In the genomic region with DNA sequence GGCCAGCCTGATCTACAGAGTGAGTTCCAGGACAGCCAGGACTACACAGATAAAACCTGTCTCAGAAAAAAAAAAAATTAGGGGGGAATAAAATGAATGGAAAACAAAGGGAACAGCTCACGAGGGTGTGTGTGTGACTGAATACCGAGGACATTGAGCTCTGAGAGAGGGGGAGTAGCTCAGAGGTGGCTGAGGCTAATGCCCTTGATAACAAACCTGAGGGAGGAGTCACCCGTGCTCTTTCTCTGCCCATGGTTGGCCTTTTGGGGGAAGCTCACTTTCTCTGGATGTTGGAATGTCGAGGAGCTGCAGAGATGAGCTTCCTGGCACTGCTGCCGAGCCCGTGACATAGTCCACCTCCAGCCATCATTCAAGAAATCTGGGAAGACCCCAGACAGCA, we compare ENCODE assay signal across 17 mouse cellular contexts. TPM values are rescaled to one million over a fixed set of nuclear protein-coding genes. Genes with fewer than 3 reads are reported as not detected.
DNase-seq lines count a peak whose midpoint lies in the region; ATAC-seq lines count a peak whose summit lies in the region.
"Had no signal": no experiment of that assay in that cellular context is flagged by ENCODE, and none has a peak within 500 bp of the region (broad histone marks: within the 10 kb centered on the region; RNA-seq: fewer than 3 reads in every experiment).

No protein-coding gene starts in this region.

- peak overlapping the region; percentile 41; the same call in 1 of the 2 replicates for H3K9ac ChIP-seq in heart, embryonic 14.5 days (ENCODE audit: low read length)
- H3K9ac ChIP-seq in neural tube, embryonic 15.5 days (replicated peaks), result no peak overlapping the region
- no peak overlapping the region for H3K9ac ChIP-seq in heart, embryonic 15.5 days
- H3K9ac ChIP-seq: embryonic facial prominence, embryonic 12.5 days; limb, embryonic 15.5 days had no signal

- ATAC-seq in heart, embryonic 14.5 days (ENCODE audit: insufficient number of reproducible peaks, insufficient read depth, low FRiP score, low read depth), result no peak
- no peak for ATAC-seq in neural tube, embryonic 15.5 days (ENCODE audit: low FRiP score)
- ATAC-seq in heart, embryonic 15.5 days (replicated peaks; ENCODE audit: insufficient number of reproducible peaks, insufficient read depth, low FRiP score, low read depth), result no peak
- ATAC-seq: activated CD4-positive, CD25-positive, alpha-beta regulatory T cell, adult 4 months had no signal

- H3K9me3 ChIP-seq in heart, embryonic 14.5 days (ENCODE audit: control insufficient read depth, low read length), result no peaks in the 10 kb centered on the region
- no peaks in the 10 kb centered on the region for H3K9me3 ChIP-seq in neural tube, embryonic 15.5 days (replicated peaks)
- no peaks in the 10 kb centered on the region for H3K9me3 ChIP-seq in heart, embryonic 15.5 days (replicated peaks)
- H3K9me3 ChIP-seq: embryonic facial prominence, embryonic 12.5 days; limb, embryonic 15.5 days had no signal

- DNase-seq in heart, adult 8-10 months (ENCODE audit: low spot score), result no peak
- peak; percentile 8 for DNase-seq in neural tube, embryonic 10.5 days (ENCODE audit: extremely low spot score, low spot score)
- DNase-seq in splenic B cell, adult 2 months (ENCODE audit: low read depth, low spot score), result peak; percentile 32
- DNase-seq in cerebellum, adult 9-10 months, result no peak
- DNase-seq: cerebellum, adult 11 months; kidney, adult 11 months; kidney, postnatal 25 days; layer of hippocampus, adult 9-11 months; right cerebral cortex, adult 18-20 months had no signal

- 21% methylated on average over 6 of the region's 6 CpGs for WGBS in heart, embryonic 14.5 days
- 82% methylated on average over 6 of the region's 6 CpGs for WGBS in neural tube, embryonic 15.5 days
- WGBS in heart, embryonic 15.5 days, result 24% methylated on average over 6 of the region's 6 CpGs

- H3K4me2 ChIP-seq in heart, embryonic 14.5 days (ENCODE audit: low read length), result peak overlapping the region; percentile 49
- no peak overlapping the region for H3K4me2 ChIP-seq in neural tube, embryonic 15.5 days
- H3K4me2 ChIP-seq in heart, embryonic 15.5 days, result peak overlapping the region; percentile 48
- H3K4me2 ChIP-seq: embryonic facial prominence, embryonic 12.5 days; limb, embryonic 15.5 days had no signal

- H3K4me1 ChIP-seq in heart, embryonic 14.5 days (ENCODE audit: control insufficient read depth in 2 of 2, insufficient read depth in 2 of 2, low read length in 2 of 2), result peaks cover 19 to 48% of the 10 kb centered on the region in 2 experiments
- peaks cover 17% of the 10 kb centered on the region for H3K4me1 ChIP-seq in neural tube, embryonic 15.5 days
- peaks cover 42% of the 10 kb centered on the region for H3K4me1 ChIP-seq in heart, embryonic 15.5 days (replicated peaks)

- peak overlapping the region; percentile 11 to 67; a peak in 2 of 4 replicates for H3K27ac ChIP-seq in heart, embryonic 14.5 days (replicated peaks in 1 of 2; ENCODE audit: control insufficient read depth in 1 of 2, insufficient read depth in 1 of 2, low read depth in 2 of 2, low read length in 2 of 2)
- no peak overlapping the region for H3K27ac ChIP-seq in neural tube, embryonic 15.5 days (replicated peaks)
- H3K27ac ChIP-seq in heart, embryonic 15.5 days, result peak overlapping the region; percentile 62; the same call in 1 of the 2 replicates
- H3K27ac ChIP-seq: embryonic facial prominence, embryonic 12.5 days had no signal

- no peak overlapping the region for H3K4me3 ChIP-seq in heart, embryonic 14.5 days (ENCODE audit: control insufficient read depth in 1 of 2, insufficient read depth in 1 of 2, low read depth in 1 of 2, low read length in 2 of 2)
- no peak overlapping the region for H3K4me3 ChIP-seq in neural tube, embryonic 15.5 days (replicated peaks)
- H3K4me3 ChIP-seq in heart, embryonic 15.5 days, result peak overlapping the region; percentile 5; the same call in 1 of the 2 replicates
- H3K4me3 ChIP-seq: embryonic facial prominence, embryonic 12.5 days; limb, embryonic 15.5 days had no signal

- H3K36me3 ChIP-seq in heart, embryonic 14.5 days (ENCODE audit: control insufficient read depth, insufficient read depth, low read length), result no peaks in the 10 kb centered on the region
- no peaks in the 10 kb centered on the region for H3K36me3 ChIP-seq in neural tube, embryonic 15.5 days
- H3K36me3 ChIP-seq in heart, embryonic 15.5 days, result no peaks in the 10 kb centered on the region
- H3K36me3 ChIP-seq in splenic B cell, adult 2 months (ENCODE audit: control insufficient read depth, insufficient read depth, low read length, poor library complexity, severe bottlenecking), result peaks cover 7% of the 10 kb centered on the region
- H3K36me3 ChIP-seq: embryonic facial prominence, embryonic 12.5 days; limb, embryonic 15.5 days had no signal

- H3K27me3 ChIP-seq in heart, embryonic 14.5 days (ENCODE audit: control insufficient read depth, insufficient read depth, low read length), result no peaks in the 10 kb centered on the region
- no peaks in the 10 kb centered on the region for H3K27me3 ChIP-seq in neural tube, embryonic 15.5 days (replicated peaks)
- H3K27me3 ChIP-seq in heart, embryonic 15.5 days, result no peaks in the 10 kb centered on the region
- H3K27me3 ChIP-seq in splenic B cell, adult 2 months (ENCODE audit: control insufficient read depth, insufficient read depth, low read length, poor library complexity, severe bottlenecking), result no peaks in the 10 kb centered on the region
- H3K27me3 ChIP-seq: embryonic facial prominence, embryonic 12.5 days; limb, embryonic 15.5 days had no signal

RNA-seq across cellular contexts. Expression of gene Gpr183, which starts 4.0 kb away (rescaled TPM):
- 1.9 and 2.4 TPM in 2 replicates for polyA plus RNA-seq in heart, embryonic 14.5 days (2014; fragmentation: Nextera tagmentation; extraction: Ambion mirVana)
- total RNA-seq in heart, adult 8-10 months (2022), result 1 to 10 TPM in 3 of 4 experiments, under 1 TPM in 1; 0.87 to 1.7 (median 1.1) TPM
- 0.74 and 3.7 TPM in 2 replicates for polyA plus RNA-seq in neural tube, embryonic 15.5 days (2015; fragmentation: Nextera tagmentation; extraction: Ambion mirVana)
- polyA plus RNA-seq in heart, embryonic 15.5 days (2015; fragmentation: Nextera tagmentation; extraction: Ambion mirVana), result 1.8 and 3.1 TPM in 2 replicates

RNA-seq across cellular contexts. Expression of gene Gpr18, which starts 45.4 kb away (rescaled TPM):
- polyA plus RNA-seq in heart, embryonic 14.5 days (2014; fragmentation: Nextera tagmentation; extraction: Ambion mirVana), result not detected in 2 replicates
- under 1 TPM in 3 of 4 experiments, not detected in 1; 0.16 to 0.23 (median 0.19) TPM for total RNA-seq in heart, adult 8-10 months (2022)
- polyA plus RNA-seq in neural tube, embryonic 15.5 days (2015; fragmentation: Nextera tagmentation; extraction: Ambion mirVana), result 1.7 TPM in 1 of 2 replicates, not detected in the other
- 0.21 and 0.93 TPM in 2 replicates for polyA plus RNA-seq in heart, embryonic 15.5 days (2015; fragmentation: Nextera tagmentation; extraction: Ambion mirVana)
- total RNA-seq: gastrocnemius, adult 8-10 months; left cerebral cortex, postnatal 10 days had no signal

Comparison
In these comparisons a context has a peak if more than half of its experiments do, and no peak if none do; other contexts are left out.
1. DNase-seq: peak in neural tube, embryonic 10.5 days (single experiment) and splenic B cell, adult 2 months (single experiment); none in heart, adult 8-10 months (single experiment) and cerebellum, adult 9-10 months (single experiment).